Mouse (Mus musculus): Measurements from ENCODE around the gene Znrf3.

- no peak for TF ChIP-seq POLR2A (IDR thresholded peaks at IDR 0.05; ENCODE audit: borderline replicate concordance, low read depth, low read length)
- no peak for TF ChIP-seq CTCF (IDR thresholded peaks at IDR 0.05; ENCODE audit: low read depth, low read length)
These were observed 7.7 kb downstream of the Znrf3 start for GRCm38 (mm10) chr11:5436988-5437387.
